Mouse (Mus musculus) ES-E14 (cell line): ENCODE measurements around the gene Pm20d1.

Experiments used
- CHD2 ChIP-seq: IDR thresholded peaks from 2 replicates; pipeline ENCODE4 v1.6.1; 2014; ENCODE audit warnings: mild to moderate bottlenecking, low read depth, low read length, inconsistent platforms
- HCFC1 ChIP-seq: IDR thresholded peaks from 2 replicates; pipeline ENCODE4 v1.6.1; 2012; ENCODE audit warnings: low read length, inconsistent platforms, borderline replicate concordance; ENCODE audit not compliant: insufficient read depth
- MAFK ChIP-seq: IDR thresholded peaks from 2 replicates; pipeline ENCODE4 v1.6.1; 2014; ENCODE audit warnings: mild to moderate bottlenecking, low read depth, low read length, inconsistent platforms; ENCODE audit not compliant: insufficient read depth
- ZC3H11A ChIP-seq: IDR thresholded peaks from 2 replicates; pipeline ENCODE4 v1.6.1; 2012; ENCODE audit warnings: low read depth, mild to moderate bottlenecking, inconsistent platforms, low read length, borderline replicate concordance
- ZNF384 ChIP-seq: IDR thresholded peaks from 2 replicates; pipeline ENCODE4 v1.6.1; 2012; ENCODE audit warnings: low read depth, low read length, inconsistent platforms

DNA sequence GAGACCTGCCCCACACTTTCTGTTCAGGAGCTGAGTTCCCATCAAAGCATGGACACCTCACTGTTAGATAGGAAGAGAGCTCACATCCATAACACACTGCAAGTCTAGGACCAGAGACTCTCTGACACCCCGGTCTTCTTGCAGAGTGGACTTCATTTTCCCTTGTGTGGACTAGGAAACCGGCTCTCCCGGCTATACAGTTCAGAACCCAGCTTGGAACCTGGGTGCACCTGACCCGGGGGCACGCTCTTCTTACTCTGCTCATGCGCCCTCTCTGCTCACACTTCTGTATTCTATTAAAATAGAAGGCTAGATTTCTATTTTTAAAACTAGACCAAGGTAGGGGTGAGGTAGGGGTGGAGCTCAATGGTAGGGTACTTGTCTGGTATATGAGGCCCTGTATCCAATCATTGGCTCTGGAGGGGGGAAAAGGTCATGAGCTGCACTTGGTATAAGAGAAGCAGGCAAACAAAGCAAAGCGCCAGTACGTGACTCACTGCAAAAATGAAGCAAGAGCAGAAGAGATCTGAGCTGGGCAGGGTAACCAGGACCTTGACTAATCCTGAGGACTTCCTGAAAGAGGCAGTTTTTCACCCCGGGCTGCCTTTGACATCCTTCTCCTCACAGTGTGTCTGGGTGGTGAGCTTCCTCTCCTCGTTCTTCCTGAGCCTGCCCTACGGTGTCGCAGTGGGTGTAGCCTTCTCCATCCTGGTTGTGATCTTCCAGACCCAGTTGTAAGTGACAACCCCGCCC lies 35.9 kb upstream of the Pm20d1 start:
- TF ChIP-seq MAFK (no peak), ZC3H11A (no peak), CHD2 (no peak), HCFC1 (no peak), ZNF384 (no peak)
